Mouse (Mus musculus) CD8-positive naive resting alpha-beta T cell, adult 2 months (primary cell): ENCODE results near the gene Cnot3.

Source experiments
- DNase-seq, 2 experiments: peaks; one replicate each; pipeline ENCODE4 v3.0.0; 2022; ENCODE audit warnings: low read depth in 2 of 2, low spot score in 2 of 2

The Cnot3 gene

GRCm38 (mm10) chr7:3646188-3646587 is 1.1 kb downstream of the Cnot3 start:
- DNase-seq, result no peak

GRCm38 (mm10) chr7:3646641-3647040 is 1.6 kb downstream of the Cnot3 start:
- DNase-seq, result no peak

- DNase-seq, result no peak
Measured at GRCm38 (mm10) chr7:3656966-3657365, 11.9 kb downstream of the Cnot3 start.

- DNase-seq, result no peak
Measured at GRCm38 (mm10) chr7:3658578-3658977, 13.5 kb downstream of the Cnot3 start.

- no peak for DNase-seq
Measured at GRCm38 (mm10) chr7:3664524-3665214, 19.6 kb downstream of the Cnot3 start.

GRCm38 (mm10) chr7:3665215-3666114 is 20.4 kb downstream of the Cnot3 start, which contains the start of gene Leng1:
Gene Leng1, minus strand, starts transcription at chr7:3665840.
- peak; percentile 91 for DNase-seq

- DNase-seq, result no peak
Measured at GRCm38 (mm10) chr7:3666921-3667391, 21.9 kb downstream of the Cnot3 start.

GRCm38 (mm10) chr7:3674507-3675227 is 29.6 kb downstream of the Cnot3 start:
- DNase-seq, result peak; percentile 71 to 81

GRCm38 (mm10) chr7:3675228-3675548 is 30.1 kb downstream of the Cnot3 start:
- DNase-seq, result no peak

GRCm38 (mm10) chr7:3676371-3676770 is 31.3 kb downstream of the Cnot3 start:
- no peak for DNase-seq

- no peak for DNase-seq
Measured at GRCm38 (mm10) chr7:3677342-3677741, 32.3 kb downstream of the Cnot3 start, which contains the start of gene Tmc4. Gene Tmc4, minus strand, starts transcription at chr7:3677553.

- DNase-seq, result no peak
Measured at GRCm38 (mm10) chr7:3683908-3684550, 39.0 kb downstream of the Cnot3 start.

- DNase-seq, result no peak
Measured at GRCm38 (mm10) chr7:3684698-3685097, 39.6 kb downstream of the Cnot3 start.

- DNase-seq, result no peak
Measured at GRCm38 (mm10) chr7:3685400-3686187, 40.5 kb downstream of the Cnot3 start.

GRCm38 (mm10) chr7:3691919-3692318 is 46.9 kb downstream of the Cnot3 start:
- no peak for DNase-seq

- no peak for DNase-seq
Measured at GRCm38 (mm10) chr7:3692382-3692986, 47.4 kb downstream of the Cnot3 start, which contains the start of gene Tsen34. Gene Tsen34, plus strand, starts transcription at chr7:3692863.

- peak; percentile 97 to 98 for DNase-seq
Measured at GRCm38 (mm10) chr7:3692987-3693808, 48.1 kb downstream of the Cnot3 start, which contains the start of gene Mboat7. Gene Mboat7, minus strand, starts transcription at chr7:3693523.

- DNase-seq, result no peak
Measured at GRCm38 (mm10) chr7:3693809-3694075, 48.7 kb downstream of the Cnot3 start.
